Mouse (Mus musculus) embryonic fibroblast, embryonic 13.5 days (primary cell): Measurements from ENCODE around the gene Prpf40b. TPM values are rescaled to one million over a fixed set of nuclear protein-coding genes. Genes with fewer than 3 reads are reported as not detected.

Experiments used
- H3K27ac ChIP-seq: 2 replicates; pipeline ENCODE4 v1.5.1; 2012; ENCODE audit warnings: low read length, control low read depth, inconsistent platforms; ENCODE audit not compliant: insufficient read depth
- H3K4me1 ChIP-seq: 2 replicates; pipeline ENCODE4 v1.6.1; 2011; ENCODE audit warnings: low read length; ENCODE audit not compliant: control insufficient read depth, insufficient read depth
- H3K4me3 ChIP-seq: 2 replicates; pipeline ENCODE4 v1.5.1; 2011; ENCODE audit warnings: mild to moderate bottlenecking, control low read depth, low read length; ENCODE audit not compliant: insufficient read depth
- CTCF ChIP-seq: IDR thresholded peaks from 2 replicates; pipeline ENCODE4 v1.5.1; 2011; ENCODE audit warnings: mild to moderate bottlenecking, control low read depth, low read length, moderate library complexity, borderline replicate concordance; ENCODE audit not compliant: insufficient read depth
- POLR2A ChIP-seq: IDR thresholded peaks from 2 replicates; pipeline ENCODE4 v1.6.1; 2011; ENCODE audit warnings: low read depth, mild to moderate bottlenecking, control low read depth, low read length, moderate library complexity
- polyA plus RNA-seq: library from polyadenylated mRNA; stranded (reverse); fragments of >200 nt; gene quantifications from 2 replicates; pipeline ENCODE4 v1.2.4, GENCODE M21; 2011; ENCODE audit warnings: low read depth; ENCODE audit not compliant: missing spikeins, insufficient read length

The Prpf40b gene
- polyA plus RNA-seq, 1 experiment, result 25.7 TPM

DNA sequence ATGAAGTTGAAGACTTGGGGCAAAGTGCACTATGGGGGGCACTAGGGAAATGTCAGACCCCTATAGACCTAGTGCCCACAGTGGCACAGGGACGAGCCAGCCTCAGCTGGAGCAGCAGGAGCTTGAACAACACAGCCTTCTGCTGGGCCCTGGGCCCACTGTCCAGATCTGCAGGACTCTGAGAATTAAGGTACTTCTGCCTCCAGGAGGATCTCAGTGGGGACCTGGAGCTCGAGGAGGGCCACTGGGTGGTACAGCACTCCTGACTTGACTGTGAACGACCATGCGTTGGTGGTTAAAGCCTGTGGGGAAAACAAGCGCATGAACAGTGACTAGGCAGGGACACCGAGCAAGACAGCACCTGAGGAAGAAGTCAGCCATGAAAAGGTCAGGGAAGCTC lies 23.2 kb downstream of the Prpf40b start:
- H3K27ac ChIP-seq, result no peak overlapping the region
- H3K4me3 ChIP-seq, result no peak overlapping the region
- H3K4me1 ChIP-seq, result no peaks in the 10 kb centered on the region
- TF ChIP-seq CTCF (no peak), POLR2A (no peak)

DNA sequence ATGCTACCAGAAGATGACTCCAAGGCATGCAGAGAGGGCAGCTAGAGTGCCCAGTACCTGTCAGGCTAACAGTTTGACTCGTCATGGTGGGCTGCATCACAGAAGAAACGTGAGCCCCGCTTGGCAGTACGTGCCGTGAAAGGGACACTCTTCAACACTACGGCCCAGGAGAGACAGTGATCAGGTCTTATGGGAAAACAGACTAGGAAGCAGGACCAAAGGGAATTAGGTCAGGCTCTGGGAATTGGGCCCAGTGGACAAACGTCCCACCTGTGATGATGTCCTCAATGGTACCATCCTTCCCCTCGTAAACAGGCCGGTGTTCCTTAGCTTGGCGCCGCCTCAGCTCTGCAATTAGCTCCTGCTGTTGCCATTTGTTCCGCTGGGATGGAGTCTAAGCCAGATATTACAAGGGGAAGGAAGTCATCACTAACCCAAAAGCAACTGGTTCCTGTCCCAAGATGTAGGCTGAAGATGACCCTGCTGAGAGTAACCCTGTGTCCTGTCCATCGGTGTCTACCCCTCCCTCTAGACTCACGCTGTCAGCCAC lies 24.0 kb downstream of the Prpf40b start:
- Histone ChIP-seq H3K27ac (no peak overlapping the region), H3K4me1 (no peaks in the 10 kb centered on the region), H3K4me3 (no peak overlapping the region)
- TF ChIP-seq CTCF (no peak), POLR2A (no peak)

DNA sequence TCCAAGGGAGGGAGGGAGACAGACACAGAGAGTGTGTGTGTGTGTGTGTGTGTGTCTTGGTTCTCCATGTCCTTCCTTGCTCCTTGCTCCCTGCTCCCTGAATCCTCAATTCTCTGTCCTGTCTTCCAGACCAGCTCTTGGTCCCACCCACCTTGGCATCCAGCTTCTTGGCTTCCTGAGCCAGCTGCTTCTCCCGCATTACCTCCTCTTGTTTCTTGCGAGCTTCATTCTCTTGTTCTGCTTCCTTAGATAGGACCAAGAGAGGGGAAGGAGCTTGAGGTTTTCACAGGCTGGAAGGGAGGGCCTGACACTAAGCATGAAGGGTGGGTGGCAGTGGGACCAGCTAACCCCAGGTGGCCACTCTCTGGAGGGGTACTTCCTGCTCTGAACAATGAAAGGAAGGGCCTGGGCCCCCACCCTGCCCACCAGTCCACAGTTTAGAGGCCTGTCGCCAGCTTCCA lies 24.6 kb downstream of the Prpf40b start:
- H3K4me3 ChIP-seq, result no peak overlapping the region
- H3K27ac ChIP-seq, result no peak overlapping the region
- TF ChIP-seq POLR2A (no peak), CTCF (no peak)
- H3K4me1 ChIP-seq, result no peaks in the 10 kb centered on the region

DNA sequence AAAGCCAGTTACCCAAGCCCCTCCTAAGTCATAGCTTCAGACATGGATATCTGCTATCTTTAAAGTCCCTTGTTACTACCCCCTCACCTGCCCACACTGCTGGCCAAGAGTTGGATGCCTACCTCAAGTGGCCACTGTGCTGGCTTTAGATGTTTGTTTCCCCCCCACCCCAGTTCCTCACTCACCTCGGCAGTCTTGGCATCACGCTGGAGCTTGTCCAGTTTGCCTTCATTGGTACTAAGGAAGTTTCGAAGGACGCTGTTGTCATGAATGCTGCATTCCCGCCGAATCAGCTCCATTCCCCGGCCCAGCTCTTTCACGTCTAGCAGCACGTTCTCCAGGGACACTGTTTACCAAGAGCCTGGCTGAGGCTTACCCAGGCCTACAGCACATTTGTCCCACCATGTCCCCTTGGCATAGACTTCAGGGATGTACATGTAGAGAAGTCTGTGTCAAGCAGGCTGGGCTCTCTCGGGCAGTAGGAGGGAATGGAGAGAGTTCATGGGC lies 25.3 kb downstream of the Prpf40b start:
- H3K4me3 ChIP-seq, result no peak overlapping the region
- H3K4me1 ChIP-seq, result no peaks in the 10 kb centered on the region
- TF ChIP-seq CTCF (no peak), POLR2A (no peak)
- H3K27ac ChIP-seq, result no peak overlapping the region

DNA sequence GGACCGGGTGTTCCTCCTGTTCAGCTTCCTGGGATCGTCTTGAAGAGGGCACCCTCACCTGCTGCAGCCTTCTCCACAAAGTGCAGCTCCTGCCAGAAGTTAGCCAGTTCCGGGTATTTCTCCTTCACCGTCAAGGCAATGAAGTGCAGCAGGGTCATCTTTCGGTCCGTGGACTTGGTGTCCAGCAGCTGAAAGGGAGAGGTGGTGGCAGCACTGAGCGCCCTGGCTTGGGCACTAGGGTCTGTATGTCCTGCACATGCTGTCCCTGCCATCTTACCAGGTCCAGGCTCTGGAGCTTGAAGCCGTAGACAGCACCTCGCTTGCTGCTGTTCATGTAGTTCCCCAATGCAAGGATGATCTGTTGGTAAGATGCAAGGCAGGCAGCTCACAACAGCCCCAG lies 26.1 kb downstream of the Prpf40b start:
- TF ChIP-seq POLR2A, result no peak
- TF ChIP-seq CTCF, result no peak
- H3K27ac ChIP-seq, result no peak overlapping the region
- H3K4me1 ChIP-seq, result no peaks in the 10 kb centered on the region
- H3K4me3 ChIP-seq, result no peak overlapping the region

DNA sequence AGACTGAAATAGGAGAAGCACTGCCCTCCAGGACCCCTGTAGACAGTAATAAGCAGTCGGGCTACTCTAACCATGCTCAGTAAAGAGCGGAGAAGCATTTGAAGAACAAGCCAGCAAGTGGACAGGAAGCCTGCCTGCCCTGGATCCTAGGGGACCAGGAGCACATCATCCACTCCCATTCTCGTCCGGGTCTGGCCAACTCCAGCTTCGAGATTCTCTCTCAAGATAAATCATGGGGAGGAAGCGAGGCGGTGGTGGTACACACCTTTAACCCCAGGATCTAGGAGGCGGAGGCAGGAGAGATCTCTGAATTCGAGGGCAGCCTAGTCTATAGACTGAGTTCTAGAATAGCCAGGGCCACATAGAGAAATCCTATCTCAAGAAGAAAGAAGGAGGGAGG lies 29.3 kb downstream of the Prpf40b start:
- Histone ChIP-seq H3K4me1 (no peaks in the 10 kb centered on the region), H3K4me3 (no peak overlapping the region), H3K27ac (no peak overlapping the region)
- TF ChIP-seq POLR2A (no peak), CTCF (no peak)

DNA sequence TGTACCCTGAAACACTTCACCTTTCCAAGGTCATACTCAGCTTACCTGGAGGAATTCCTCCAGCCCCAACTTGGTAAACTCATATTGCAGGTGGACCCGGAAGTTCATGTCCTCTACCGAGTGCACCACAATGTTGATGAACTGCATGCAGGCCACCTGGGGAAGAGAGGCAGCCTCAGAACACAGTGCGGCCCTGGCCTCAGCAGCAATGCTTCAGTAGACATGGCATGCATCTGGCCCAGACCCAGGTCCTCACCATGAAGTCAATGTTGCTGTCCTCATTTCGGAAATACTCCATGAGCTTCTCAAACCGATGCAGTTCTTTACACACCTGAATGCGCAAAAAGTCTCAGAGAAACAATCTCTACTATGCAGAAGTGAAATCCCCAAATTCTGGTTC lies 30.7 kb downstream of the Prpf40b start:
- Histone ChIP-seq H3K27ac (no peak overlapping the region), H3K4me1 (no peaks in the 10 kb centered on the region), H3K4me3 (no peak overlapping the region)
- TF ChIP-seq CTCF (no peak), POLR2A (no peak)

DNA sequence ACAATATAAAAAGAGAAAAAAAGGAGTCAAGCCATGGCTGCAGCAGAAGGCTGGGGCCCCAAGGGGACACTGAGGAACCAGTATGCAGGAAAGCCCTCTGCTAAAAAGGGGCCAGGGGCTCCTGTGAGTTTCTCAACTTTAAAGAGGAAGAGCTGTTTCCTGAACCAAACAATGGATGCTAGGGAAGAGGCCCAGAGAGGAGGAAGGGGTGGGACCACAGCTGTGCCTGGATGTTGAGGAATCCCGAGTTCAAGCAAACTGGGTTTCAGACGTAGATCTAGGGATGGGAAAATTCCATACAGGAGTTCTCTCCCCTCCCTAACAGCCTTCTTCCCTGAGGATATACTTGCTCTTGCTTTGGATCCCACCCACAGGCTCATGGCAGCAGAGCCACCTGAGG lies 31.5 kb downstream of the Prpf40b start:
- Histone ChIP-seq H3K4me1 (no peaks in the 10 kb centered on the region), H3K27ac (no peak overlapping the region), H3K4me3 (no peak overlapping the region)
- TF ChIP-seq CTCF (no peak), POLR2A (no peak)

DNA sequence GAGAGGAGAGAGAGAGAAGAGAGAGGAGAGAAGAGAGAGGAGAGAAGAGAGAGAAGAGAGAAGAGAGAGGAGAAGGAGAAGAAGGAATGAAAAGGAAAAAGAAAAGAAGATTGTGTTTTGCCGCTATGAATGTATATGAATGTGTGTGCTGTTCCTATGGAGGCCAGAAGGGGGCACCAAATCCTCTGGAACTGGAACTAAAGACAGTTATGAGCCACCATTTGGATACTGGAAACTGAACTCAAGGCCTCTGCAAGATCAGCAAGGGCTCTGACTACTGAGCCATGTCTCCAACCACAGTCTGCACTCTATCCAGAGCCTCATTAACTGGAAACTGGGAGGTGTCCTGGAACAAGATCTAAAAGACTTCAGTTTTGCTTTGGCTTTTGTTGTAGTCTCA lies 32.1 kb downstream of the Prpf40b start:
- H3K4me1 ChIP-seq, result 0 out of 2 replicates have a peak, but pooled peaks cover 2% of the 10 kb centered on the region
- no peak overlapping the region for H3K4me3 ChIP-seq
- no peak for TF ChIP-seq CTCF
- no peak for TF ChIP-seq POLR2A
- H3K27ac ChIP-seq, result no peak overlapping the region

DNA sequence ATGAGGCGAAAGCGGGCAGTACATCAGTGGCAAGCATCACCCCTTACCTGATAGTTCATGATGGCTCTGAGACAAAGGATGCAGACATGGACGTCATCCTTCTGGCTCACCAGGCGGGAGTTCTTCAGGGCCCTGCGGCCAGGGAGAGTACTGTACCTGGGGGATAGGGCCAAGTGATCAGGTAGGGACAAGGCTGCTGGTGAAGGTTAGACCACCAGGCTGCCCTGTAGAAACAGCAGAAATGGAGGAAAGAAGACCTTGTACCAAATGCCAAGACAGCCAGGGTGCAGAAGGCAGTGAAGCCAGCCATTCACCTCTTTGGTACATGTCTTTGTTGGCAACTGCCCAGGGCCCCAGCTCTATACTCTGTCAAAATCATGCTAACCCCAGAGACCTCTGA lies 33.1 kb downstream of the Prpf40b start:
- TF ChIP-seq POLR2A (no peak), CTCF (no peak)
- Histone ChIP-seq H3K4me1 (peaks cover 11% of the 10 kb centered on the region), H3K4me3 (no peak overlapping the region), H3K27ac (no peak overlapping the region)

DNA sequence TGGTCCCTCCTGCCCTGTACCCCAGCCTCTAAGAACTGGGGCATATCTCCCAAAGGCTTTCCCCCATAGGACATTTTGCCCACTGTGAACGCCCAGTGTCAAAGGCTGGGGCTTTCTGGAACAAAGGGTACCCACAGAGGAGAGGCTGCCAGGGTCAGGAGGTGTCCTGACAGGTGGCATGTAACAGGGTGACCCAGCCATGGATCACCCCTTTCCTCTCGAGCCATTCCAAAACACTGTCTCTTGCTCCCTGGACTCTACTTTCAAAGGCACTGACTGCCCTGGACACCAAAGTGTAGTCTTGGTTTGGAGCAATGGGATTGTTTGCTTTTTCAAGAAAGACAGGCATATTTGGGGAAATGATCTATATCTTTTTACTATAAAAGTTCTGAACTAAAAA lies 35.4 kb downstream of the Prpf40b start:
- TF ChIP-seq POLR2A, result no peak
- TF ChIP-seq CTCF, result no peak
- peaks cover 31% of the 10 kb centered on the region for H3K4me1 ChIP-seq
- H3K4me3 ChIP-seq, result no peak overlapping the region
- H3K27ac ChIP-seq, result no peak overlapping the region
